Mouse (Mus musculus) spleen, adult 2 months (tissue): ENCODE results near the gene Sstr3.

Experiments
- CTCF ChIP-seq: fragments of 200-500 bp; IDR thresholded peaks from 2 replicates; pipeline ENCODE4 v1.5.1; 2011; ENCODE audit warnings: mild to moderate bottlenecking, inconsistent platforms; ENCODE audit not compliant: insufficient read depth, insufficient read length, insufficient replicate concordance; ENCODE audit errors: extremely low read depth
- POLR2A ChIP-seq: fragments of 200-500 bp; IDR thresholded peaks from 2 replicates; pipeline ENCODE4 v1.6.1; 2011; ENCODE audit warnings: low read depth, low read length, inconsistent platforms

DNA sequence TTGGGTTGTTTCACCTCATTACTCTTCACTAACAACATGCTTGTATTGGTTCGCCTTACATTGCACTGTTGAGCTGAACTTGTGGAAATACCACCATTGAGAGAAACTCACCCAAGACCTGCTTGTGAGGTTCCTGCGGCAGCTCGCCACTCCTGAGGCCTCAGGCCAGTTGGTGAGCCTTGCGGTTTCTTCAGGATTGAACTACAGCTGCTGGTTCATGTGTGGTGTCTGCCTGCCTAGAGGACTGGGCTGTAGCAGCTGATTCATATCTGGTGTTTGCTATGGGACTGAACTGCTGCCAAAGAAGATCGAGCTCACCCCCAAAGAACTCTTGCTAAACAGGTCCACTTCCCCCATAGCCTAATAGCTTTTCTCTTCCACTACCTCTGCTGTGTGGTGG lies 39.7 kb downstream of the Sstr3 start:
- TF ChIP-seq CTCF: no peak
- TF ChIP-seq POLR2A: no peak
